Mouse (Mus musculus): ENCODE results near the gene Sympk.

DNA sequence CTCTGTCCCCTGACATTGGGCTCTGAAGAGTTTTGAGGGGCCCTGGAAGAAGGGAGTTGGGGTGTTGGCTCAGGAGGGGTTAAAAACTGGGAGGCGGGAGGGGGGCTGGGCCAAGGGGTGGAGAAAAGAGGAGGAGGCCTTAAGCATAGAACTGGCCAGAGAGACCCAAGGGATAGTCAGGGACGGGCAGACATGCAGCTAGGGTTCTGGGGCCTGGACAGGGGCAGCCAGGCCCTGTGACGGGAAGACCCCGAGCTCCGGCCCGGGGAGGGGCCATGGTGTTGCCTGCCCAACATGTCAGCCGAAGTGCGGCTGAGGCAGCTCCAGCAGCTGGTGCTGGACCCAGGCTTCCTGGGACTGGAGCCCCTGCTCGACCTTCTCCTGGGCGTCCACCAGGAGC is 59.5 kb downstream of the Sympk start, which contains the start of gene Dmpk:
- TF ChIP-seq CTCF (IDR thresholded peaks at IDR 0.05; ENCODE audit: insufficient read depth, low read depth, low read length) (no peak), POLR2A (IDR thresholded peaks at IDR 0.05; ENCODE audit: insufficient read depth, low read depth, low read length) (no peak)

Measured in olfactory bulb, adult 2 months (tissue).